Mouse (Mus musculus) v-Abl transformed pro-B cells (cell line): ENCODE measurements at regions not wholly inside any gene's neighbourhood (a gene's known extent, or its start where the extent isn't known, plus 50 kb on each side); places are given as distances from the start of the nearest gene placed in this dataset.

Experiments
- in situ Hi-C, 2 experiments: fragments of 400-800 bp; cut with MboI; formaldehyde crosslinking; loops; one replicate each; pipeline ENCODE4 v1.15.1; 2025; ENCODE audit not compliant: unreplicated experiment in 2 of 2

DNA sequence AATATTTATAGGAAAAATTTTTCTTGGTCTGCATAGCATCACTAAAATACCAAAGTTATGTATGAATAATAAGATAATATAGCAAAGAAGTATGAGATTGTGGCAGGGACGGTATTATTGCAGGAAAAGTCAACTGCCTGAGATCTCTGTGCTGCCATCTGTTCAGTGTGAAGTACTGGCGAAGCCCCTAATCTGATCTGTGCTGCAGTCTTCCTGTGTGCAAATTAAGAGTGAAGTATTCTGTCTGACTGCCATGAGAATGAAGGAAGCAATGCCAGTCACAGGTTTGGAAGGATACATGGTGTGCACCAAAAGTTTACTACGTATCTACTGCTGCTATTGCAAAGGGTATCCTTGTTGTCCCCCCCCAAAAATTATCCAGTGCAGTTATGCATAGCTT is 501.5 kb downstream of the Rab28 start:
- in situ Hi-C loops = no loop called here

DNA sequence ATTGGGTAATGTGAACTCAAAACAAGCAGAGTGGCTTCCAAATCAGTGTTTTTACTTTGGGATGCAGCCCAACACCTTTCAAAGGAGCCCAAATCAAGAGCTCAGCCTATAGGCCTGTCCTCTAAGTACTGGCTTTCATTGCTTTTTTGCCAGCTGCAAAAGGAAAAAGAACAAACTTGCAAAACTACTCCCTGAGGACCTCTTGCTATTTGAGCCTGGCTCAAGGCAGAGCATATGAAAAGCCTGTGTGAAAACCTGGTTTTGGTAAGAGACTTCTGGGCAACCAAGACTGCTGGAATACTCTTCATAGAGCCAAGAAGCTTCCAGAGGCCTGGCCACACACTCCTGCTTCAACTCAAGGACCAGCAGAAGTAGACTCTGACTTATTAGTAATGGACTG is 503.5 kb downstream of the Rab28 start:
- in situ Hi-C loops = no loop called here

DNA sequence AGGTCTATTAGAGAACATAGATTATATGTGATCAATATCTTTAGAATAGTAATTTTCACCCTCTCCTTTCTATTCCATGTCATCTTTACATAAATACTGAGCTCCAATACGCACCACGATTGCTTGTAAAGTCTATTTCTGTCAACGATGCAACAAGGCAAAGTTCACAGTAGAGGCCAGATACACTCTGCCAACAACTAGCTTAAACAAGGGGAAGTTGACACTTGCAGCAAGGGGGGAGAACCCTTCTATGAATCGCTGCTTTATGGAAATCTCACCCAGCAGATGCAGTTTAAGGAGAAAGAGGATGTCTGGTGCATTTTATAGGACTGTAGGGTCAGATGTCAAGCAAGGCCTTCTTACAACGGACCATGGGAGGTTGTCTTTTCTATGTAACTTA is 520.8 kb downstream of the Rab28 start:
- in situ Hi-C loops = no loop called here

DNA sequence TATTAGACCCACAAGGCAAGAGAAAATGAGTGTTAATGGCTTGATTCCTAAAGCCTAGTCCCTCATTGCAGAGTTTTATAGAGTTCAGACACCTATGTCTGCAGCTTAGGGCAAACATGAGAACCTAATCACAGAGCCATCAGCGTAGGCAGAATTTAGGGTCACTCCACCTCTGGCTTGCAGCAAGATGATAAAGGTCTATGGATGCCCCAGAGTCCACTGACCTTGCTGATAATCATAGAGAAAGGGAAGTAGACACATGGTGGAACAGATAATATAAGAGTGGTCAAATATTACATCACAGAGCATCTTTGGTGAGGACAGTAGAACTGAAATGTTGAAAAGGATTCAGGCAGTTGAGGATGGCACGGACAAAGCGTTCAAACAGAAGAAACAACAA is 530.7 kb downstream of the Rab28 start:
- in situ Hi-C loops = no loop called here

DNA sequence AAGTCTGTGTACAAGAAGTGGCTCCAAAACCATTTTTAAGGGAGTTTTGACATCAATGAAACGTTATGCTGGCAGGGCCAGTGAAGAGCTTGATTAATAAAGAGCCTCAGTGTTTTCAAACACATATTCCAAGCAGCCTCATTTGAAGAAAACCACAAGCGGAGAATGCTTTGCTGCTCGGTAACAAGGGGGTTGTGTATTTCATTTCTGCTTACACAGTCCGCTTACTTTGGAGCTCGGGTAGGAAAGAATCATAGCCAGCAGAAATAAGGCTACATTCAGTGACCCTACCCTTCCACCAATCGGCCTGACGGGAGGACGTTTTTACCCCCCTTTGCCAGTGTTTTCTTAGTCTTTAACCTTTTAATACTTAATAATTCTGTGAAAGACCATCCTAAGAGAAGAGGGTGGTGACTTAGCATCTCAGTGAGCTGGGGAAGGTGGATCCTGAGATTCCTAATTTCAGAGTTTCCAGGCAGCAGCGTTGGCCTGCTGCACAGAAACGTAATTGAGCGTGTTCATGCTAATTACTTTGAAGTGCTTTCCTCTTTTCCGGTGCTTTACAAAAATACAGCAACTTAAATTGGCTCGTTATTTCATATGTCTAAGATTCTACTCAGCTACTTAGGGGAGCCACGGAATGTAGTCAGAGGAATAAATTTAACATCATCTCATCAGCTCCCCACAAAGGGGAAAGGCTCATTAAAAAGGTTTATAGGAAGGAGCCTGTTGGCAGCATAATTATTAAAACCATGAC is 541.9 kb downstream of the Rab28 start:
- in situ Hi-C loops = no loop called here

DNA sequence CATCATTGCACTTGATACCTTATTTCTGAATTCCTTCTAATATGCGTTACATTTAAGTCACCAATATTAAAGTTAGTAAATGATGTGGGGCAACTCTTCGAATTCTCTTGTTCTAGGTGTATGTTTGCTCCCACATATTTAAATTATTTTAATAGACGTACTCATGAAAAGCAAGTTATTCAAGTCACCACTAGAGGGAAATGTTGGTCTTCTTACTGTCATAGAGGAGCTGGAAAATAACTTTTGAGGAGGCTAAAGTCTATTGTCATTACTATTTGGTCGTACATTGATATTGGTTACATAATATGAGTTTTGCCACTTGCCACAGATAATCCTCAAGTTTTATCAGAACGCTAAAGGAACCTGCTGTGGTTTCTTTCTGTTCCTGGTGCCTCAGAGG is 582.9 kb downstream of the Rab28 start:
- in situ Hi-C loops = loop anchor here in 1 of 2 experiments (5.0 kb wide), 1 partner anchor 642 kb away; no protein-coding TSS in a partner anchor

DNA sequence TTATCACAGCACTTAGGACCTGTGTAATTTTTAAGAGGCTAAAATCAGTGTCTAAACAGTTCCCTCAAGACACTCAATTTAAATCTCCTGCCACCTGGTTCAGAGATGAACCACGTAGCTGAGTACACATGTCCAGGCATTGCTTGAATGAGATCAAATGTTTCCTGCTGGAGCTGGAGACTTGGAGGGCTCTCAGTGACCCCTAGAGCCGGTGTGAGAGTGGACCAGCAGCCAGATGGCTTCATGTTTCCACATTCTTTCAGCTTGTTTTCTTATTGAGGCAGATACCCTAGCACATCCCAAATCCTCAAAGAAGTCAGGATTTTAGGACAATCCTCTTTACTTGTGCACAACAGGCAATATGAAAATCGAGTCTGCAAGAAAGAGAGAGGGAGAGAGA is 590.3 kb downstream of the Rab28 start:
- in situ Hi-C loops = no loop called here

DNA sequence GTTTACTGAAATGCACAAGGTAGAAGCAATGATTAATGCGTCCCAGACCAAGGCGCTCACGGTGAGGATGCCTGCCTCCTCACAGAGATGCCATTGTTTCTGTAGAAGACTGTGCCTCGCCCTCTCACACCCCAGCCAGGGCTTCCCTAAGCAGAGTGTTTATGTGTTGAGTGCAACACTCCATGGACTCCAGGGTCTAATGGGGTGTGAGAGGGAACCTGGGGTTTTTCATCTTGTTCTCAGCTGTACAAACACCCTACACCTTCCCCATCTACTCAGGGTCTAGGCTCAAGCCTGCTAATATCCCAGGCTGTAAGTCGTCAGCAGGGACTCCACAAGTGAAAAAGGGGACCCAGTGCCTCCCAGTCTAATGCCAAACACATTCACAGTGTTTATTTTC is 620.2 kb downstream of the Rab28 start:
- in situ Hi-C loops = no loop called here

DNA sequence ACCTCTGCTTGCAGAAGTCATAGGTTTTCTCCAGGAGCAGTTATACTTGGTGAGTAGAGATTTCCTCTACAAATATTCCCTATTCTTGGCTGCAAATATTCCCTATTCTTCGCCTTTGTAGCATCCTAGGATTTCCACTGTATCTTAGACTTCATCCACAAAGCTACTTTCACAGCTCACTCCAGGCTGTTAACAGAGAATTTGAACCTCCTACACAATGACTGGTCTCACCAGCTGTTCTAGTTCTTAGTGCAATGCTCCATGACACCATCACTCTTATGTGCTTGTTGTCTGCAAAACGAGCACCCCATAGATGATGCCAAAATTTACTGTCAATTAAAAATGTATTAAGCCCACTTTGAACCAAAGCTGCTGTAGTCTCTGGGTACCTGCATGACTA is 631.5 kb downstream of the Rab28 start:
- in situ Hi-C loops = no loop called here

DNA sequence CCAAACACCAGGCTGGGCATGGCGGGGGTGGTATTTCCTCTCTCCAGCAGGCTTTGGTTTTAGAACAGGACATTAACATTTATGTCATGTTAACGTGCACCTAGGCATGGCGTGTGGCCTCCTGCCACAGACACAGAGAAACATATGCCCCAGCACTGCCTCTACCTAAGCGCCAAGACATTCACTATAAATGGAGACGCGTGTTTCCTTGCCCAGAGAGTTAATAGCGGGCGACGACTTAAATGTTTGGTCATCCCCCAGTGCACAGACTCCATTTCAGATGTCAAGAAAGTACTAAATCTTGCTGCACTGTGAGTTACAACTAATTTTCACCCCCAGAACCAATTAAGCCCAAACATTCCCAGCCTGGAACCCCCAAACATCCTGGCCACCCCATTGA is 646.3 kb downstream of the Rab28 start:
- in situ Hi-C loops = no loop called here

DNA sequence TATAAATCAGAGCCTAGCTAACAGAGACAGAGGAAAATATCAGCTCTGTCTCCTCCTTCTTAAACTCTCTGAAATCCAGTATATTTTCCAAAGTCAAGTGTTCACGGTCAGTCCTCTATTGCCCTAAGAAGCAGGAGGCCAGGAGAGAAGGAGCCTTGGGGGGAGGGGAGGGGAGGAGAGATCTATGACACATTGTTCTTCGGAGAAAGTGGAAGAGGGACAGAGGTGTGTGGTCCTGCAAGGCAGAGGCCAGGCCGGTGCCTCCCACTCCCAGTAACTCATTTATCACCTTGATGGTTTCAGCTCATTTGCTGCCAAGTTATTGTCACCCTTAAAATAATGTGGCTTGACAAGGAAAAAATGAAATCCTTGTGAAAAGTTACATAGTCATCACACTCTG is 646.7 kb downstream of the Rab28 start:
- in situ Hi-C loops = no loop called here

DNA sequence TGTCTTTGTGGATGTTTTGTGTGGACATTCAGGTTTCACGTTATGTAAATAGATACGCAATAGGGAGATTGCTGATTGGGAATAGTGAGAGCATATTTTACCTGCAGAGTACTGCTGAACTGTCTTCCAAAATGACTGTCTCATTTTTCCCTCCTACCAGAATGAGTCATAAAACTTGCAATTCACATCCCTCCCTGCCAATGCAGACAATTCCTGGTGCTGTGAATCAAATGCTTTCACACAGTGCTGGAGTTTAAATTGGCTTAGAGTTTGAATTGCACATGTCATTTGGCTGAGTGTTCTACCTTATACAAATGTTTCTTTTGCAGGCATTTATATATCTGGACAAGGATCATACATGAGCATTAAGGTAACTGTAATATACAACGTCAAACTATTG is 649.9 kb downstream of the Rab28 start:
- in situ Hi-C loops = no loop called here

DNA sequence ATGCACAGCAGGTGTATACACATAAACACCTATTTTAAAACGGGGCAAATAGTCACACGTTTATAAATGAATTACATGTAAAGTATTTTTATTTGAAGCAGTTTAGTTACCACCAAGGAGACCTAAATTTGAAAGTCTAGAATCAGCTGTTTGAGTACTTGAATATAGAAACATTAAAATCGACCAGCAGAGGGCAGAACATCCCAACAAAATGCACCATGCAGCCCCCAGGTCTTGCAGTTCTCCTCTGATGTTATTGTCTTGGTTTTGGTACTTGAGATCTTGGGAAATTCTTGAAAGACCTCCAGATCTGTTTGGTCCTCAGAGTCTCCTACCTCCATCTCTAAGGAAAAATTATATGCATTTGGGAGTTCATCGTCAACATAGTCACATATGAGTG is 656.0 kb downstream of the Rab28 start:
- in situ Hi-C loops = loop anchor here (5.0 kb wide), 1 partner anchor 715 kb away; no protein-coding TSS in a partner anchor

DNA sequence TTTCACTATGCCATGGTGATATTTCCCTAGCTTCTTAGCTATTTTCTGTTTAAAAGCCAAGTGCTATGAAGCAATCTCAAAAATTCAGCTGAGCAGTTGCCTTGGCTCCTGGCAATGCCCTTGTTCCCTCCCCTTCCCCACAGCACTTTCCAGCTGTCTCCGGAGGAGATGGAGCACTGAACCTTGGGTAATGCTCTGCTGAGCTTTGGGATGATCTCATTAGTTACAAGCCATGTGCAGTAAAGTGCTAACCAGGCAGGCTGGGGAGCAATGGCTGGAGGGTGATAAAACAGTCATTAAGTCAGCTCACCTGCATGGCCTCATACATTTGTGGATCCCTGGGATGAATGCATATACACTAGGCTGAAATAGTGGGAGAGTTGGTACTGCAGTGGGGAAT is 659.4 kb downstream of the Rab28 start:
- in situ Hi-C loops = loop anchor here (10.0 to 25.0 kb wide), 2 partner anchors 1404 to 1411 kb away; no protein-coding TSS in a partner anchor

DNA sequence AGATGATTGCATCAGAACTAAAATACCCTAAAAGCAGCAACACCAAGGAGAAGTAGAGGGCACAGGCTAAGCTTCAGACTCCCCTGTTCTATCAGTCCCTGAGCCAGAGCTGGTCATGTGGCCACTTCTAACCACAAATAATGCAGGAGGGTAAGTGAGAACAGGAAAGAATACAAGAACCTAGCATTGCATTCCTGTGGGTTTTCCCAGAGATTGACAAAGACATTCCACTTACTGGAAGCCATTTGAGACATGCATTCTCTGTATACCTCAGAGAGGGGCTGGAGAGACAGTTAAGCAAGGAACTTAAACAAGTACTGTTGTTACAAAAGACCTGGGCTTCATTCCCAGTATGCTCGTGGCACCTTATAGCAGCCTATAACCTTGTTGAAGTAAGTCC is 662.7 kb downstream of the Rab28 start:
- in situ Hi-C loops = loop anchor here (10.0 to 25.0 kb wide), 2 partner anchors 1400 to 1408 kb away; no protein-coding TSS in a partner anchor

DNA sequence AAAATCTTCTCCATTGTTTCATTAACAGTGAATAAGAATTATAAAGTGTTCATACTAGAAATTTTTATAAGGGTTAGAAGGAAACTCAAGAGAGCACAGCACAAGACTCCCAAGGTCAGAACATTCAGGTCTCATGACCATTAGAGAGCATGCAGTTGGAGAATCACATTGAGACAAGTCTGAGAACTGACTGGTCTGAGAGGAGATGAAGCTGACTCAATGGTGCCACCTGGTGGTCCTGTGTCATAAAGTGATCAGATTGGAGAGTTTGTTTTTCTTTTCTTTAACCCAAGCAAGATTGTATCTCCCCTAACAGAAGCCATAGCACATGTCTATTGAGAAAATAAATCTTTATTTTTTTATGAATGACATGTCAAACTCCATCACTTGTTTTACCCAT is 663.5 kb downstream of the Rab28 start:
- in situ Hi-C loops = loop anchor here (10.0 to 25.0 kb wide), 2 partner anchors 1400 to 1407 kb away; no protein-coding TSS in a partner anchor

DNA sequence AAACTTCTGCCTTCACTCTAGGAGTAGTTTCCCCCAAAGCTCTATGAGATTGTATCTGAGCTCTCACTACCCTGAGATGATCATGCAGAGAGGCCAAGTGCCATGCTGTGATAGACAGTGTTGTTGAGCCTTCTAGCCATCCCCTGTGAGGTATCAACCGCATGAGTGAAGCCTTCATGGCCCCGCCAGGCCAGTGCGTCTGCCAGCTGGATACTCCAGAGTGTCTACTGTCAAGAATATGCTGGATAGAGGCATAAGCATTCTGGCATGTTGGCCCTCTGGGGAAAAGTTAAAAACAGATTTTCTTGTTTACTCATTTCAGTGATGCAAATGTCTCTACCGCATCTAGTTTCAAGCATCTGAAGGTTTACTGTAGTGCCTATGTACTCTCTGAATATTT is 669.2 kb downstream of the Rab28 start:
- in situ Hi-C loops = loop anchor here in 1 of 2 experiments (25.0 kb wide), 1 partner anchor 1401 kb away; no protein-coding TSS in a partner anchor

DNA sequence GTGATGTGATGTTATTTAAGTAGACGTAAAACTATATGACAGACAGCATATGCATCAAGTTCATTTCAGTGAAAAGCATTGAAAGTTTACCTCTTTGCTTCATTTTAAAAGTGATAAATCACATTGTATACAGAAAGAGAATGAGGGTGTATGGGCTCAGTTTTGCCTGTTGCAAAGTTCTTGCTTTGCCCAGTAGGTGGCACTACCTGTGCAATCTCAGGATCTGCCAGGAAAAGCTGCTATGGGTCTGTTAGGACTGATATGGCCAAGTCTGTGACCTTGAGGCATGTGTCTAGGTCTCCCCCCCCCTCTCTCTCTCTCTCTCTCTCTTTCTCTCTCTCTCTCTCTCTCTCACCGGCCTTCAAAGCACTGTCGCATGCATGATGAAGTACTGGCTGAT is 701.3 kb downstream of the Rab28 start:
- in situ Hi-C loops = no loop called here

DNA sequence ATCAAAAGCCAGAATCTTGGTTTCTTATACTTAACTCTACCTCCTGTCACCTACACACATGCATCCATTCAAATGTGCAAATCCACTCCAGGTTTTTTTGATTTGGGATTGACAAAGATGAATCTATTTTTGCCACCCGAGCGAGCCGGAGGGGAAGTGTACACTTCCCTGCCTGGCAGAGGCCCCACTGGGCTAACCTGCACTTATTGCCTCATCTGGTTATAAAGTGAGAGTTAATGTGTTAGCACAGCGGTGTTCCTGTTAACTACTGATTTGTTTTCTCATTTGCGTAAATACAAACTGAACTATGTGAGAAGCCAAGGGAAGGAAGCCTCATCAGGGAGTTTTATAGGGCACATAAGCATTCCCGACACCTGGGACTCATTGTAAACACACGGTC is 721.4 kb downstream of the Rab28 start:
- in situ Hi-C loops = no loop called here

DNA sequence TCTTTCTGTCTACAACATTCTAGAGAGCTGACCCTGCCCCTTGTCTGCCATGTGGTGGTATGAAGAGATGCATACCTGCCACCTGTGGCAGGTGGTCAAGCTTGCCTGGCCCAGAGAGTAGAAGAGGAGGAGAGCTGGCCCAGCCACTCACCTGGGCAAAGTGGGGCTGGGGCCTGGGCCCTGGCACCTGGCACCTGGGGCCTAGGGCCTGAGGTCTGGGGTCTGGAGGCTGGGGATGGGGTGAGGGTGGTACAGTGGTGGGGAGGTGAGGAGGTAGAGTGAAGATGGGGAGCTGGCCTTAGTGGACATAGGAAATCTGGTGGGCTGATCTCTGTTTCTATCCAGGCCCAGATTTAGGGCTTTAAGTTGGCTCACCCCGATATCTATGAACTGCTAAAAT is 733.1 kb downstream of the Rab28 start:
- in situ Hi-C loops = no loop called here

DNA sequence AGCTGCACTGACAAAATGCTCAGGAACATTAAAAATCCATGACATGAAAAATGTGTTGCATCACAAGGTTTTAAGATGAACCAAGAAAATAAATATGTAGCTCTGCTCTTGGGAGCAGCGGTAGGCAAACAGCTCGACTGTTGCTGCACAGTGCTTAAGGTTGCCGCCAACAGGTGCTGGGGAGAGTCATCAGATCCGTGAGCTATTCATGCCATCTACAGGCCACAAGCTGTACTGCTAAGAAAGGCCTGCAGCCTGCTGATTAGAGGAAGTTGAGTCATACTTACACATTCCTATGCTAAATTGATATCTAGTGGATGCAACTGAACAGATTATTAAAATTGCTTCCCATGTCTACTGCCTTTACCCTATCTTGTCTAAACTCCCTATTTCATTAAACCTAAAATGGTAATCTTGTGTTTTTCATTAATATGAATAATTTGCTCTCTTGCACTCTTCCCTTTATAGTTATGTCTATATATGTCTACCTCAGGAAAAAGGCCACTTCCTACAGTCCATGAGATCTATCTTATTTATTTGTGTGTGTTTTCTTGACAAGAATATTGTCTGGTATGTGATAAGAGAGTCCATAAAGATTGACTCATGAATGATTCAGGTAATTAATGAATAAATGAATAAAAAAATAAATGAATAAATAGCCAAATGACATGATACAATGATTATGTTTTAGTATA is 754.9 kb downstream of the Rab28 start:
- in situ Hi-C loops = no loop called here

DNA sequence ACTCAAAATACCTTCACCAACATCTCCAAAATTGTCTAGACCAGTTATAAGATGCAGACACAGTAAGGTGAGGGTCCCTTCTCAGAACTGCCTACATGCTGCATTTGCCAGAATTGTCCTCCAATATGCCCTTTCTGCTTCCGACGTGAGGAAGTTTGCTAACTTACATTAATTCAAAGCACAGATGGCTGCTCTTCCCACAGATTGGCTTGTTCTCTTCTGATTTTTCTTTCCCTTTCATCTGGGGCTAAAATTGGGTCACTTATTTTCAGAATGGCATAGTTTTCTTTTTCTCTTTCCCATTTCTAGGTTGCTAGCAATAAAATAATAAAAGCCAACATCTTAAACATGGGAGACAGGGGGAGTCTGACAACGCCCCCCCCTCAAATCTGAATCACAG is 778.8 kb downstream of the Rab28 start:
- in situ Hi-C loops = no loop called here
